29 mouse cellular contexts compared by ENCODE assay signal in genomic region chr2:42260677-42261076, GRCm38 (mm10).
DNase-seq lines count a peak whose midpoint lies in the region; ATAC-seq and TF ChIP-seq lines count a peak whose summit lies in the region.
"Had no signal": no experiment of that assay in that cellular context is flagged by ENCODE, and none has a peak within 500 bp of the region (broad histone marks: within the 10 kb centered on the region; RNA-seq: fewer than 3 reads in every experiment).

No protein-coding gene starts in this region.

- H3K4me2 ChIP-seq in heart, embryonic 11.5 days: no peak overlapping the region
- H3K4me2 ChIP-seq in midbrain, embryonic 14.5 days (ENCODE audit: low read length): no peak overlapping the region
- H3K4me2 ChIP-seq in midbrain, embryonic 15.5 days: no peak overlapping the region
- H3K4me2 ChIP-seq: embryonic facial prominence, embryonic 13.5 days; heart, embryonic 12.5 days; kidney, embryonic 15.5 days; neural tube, embryonic 13.5 days had no signal

- H3K9me3 ChIP-seq in heart, embryonic 11.5 days (replicated peaks; ENCODE audit: control insufficient read depth, low read length): no peaks in the 10 kb centered on the region
- H3K9me3 ChIP-seq in midbrain, embryonic 14.5 days (ENCODE audit: control insufficient read depth, low read length): no peaks in the 10 kb centered on the region
- H3K9me3 ChIP-seq in midbrain, embryonic 15.5 days: no peaks in the 10 kb centered on the region
- H3K9me3 ChIP-seq: embryonic facial prominence, embryonic 13.5 days; heart, embryonic 12.5 days; kidney, embryonic 15.5 days; megakaryocyte, embryonic 14.5 days; neural tube, embryonic 13.5 days had no signal

- TF ChIP-seq POLR2A in kidney, adult 2 months (IDR thresholded peaks at IDR 0.05; ENCODE audit: low read depth, low read length): no peak

- intact Hi-C loops in heart, postnatal 14 days (cut with DNase I): no loop called here

- no peak overlapping the region for H3K4me3 ChIP-seq in heart, embryonic 11.5 days (ENCODE audit: low read depth, low read length)
- no peak overlapping the region for H3K4me3 ChIP-seq in kidney, adult 2 months (ENCODE audit: insufficient read depth, low read depth, low read length)
- no peak overlapping the region for H3K4me3 ChIP-seq in midbrain, embryonic 14.5 days (replicated peaks; ENCODE audit: low read depth, low read length)
- H3K4me3 ChIP-seq in midbrain, embryonic 15.5 days: no peak overlapping the region
- H3K4me3 ChIP-seq: embryonic facial prominence, embryonic 13.5 days; erythroblast, embryonic 14.5 days; gastrocnemius, adult 2 months; heart, embryonic 12.5 days; kidney, embryonic 15.5 days; megakaryocyte, embryonic 14.5 days; neural tube, embryonic 13.5 days had no signal

- H3K4me1 ChIP-seq in heart, embryonic 11.5 days (ENCODE audit: control insufficient read depth, insufficient read depth, low read length): 0 out of 2 replicates have a peak, but pooled peaks cover 2% of the 10 kb centered on the region
- H3K4me1 ChIP-seq in kidney, adult 2 months (ENCODE audit: control insufficient read depth, insufficient read depth, low read length): no peaks in the 10 kb centered on the region
- no peaks in the 10 kb centered on the region for H3K4me1 ChIP-seq in midbrain, embryonic 14.5 days (ENCODE audit: control insufficient read depth, insufficient read depth, low read length)
- no peaks in the 10 kb centered on the region for H3K4me1 ChIP-seq in midbrain, embryonic 15.5 days
- H3K4me1 ChIP-seq: embryonic facial prominence, embryonic 13.5 days; kidney, embryonic 15.5 days; megakaryocyte, embryonic 14.5 days; neural tube, embryonic 13.5 days had no signal

- H3K9ac ChIP-seq in heart, embryonic 11.5 days (ENCODE audit: low read depth, low read length): no peak overlapping the region
- H3K9ac ChIP-seq in midbrain, embryonic 14.5 days (replicated peaks; ENCODE audit: low read length): no peak overlapping the region
- no peak overlapping the region for H3K9ac ChIP-seq in midbrain, embryonic 15.5 days
- H3K9ac ChIP-seq: embryonic facial prominence, embryonic 13.5 days; heart, embryonic 12.5 days; kidney, embryonic 15.5 days; liver, embryonic 14.5 days; neural tube, embryonic 13.5 days had no signal

- H3K27me3 ChIP-seq in heart, embryonic 11.5 days (ENCODE audit: control insufficient read depth, insufficient read depth, low read length): no peaks in the 10 kb centered on the region
- no peaks in the 10 kb centered on the region for H3K27me3 ChIP-seq in kidney, adult 2 months (replicated peaks; ENCODE audit: control insufficient read depth, insufficient read depth, low read length)
- H3K27me3 ChIP-seq in midbrain, embryonic 14.5 days (ENCODE audit: control insufficient read depth, insufficient read depth, low read length): no peaks in the 10 kb centered on the region
- H3K27me3 ChIP-seq in midbrain, embryonic 15.5 days (replicated peaks): no peaks in the 10 kb centered on the region
- H3K27me3 ChIP-seq: embryonic facial prominence, embryonic 13.5 days; heart, embryonic 12.5 days; kidney, embryonic 15.5 days; megakaryocyte, embryonic 14.5 days; neural tube, embryonic 13.5 days had no signal

- H3K36me3 ChIP-seq in heart, embryonic 11.5 days (ENCODE audit: control insufficient read depth, insufficient read depth, low read length): no peaks in the 10 kb centered on the region
- no peaks in the 10 kb centered on the region for H3K36me3 ChIP-seq in kidney, adult 2 months (ENCODE audit: control insufficient read depth, insufficient read depth, low read length)
- H3K36me3 ChIP-seq in midbrain, embryonic 14.5 days (ENCODE audit: control insufficient read depth, insufficient read depth, low read length): no peaks in the 10 kb centered on the region
- H3K36me3 ChIP-seq in midbrain, embryonic 15.5 days (replicated peaks): no peaks in the 10 kb centered on the region
- H3K36me3 ChIP-seq: embryonic facial prominence, embryonic 13.5 days; heart, embryonic 12.5 days; kidney, embryonic 15.5 days; neural tube, embryonic 13.5 days had no signal

- DNase-seq in heart, postnatal 14 days: no peak
- DNase-seq in kidney, postnatal 10 days: peak; percentile 4
- no peak for DNase-seq in kidney, adult 2 months
- peak; percentile 32 for DNase-seq in midbrain, embryonic 14.5 days
- DNase-seq in cerebellum, adult 18-20 months: no peak
- DNase-seq: cerebellum, adult 9-11 months; embryo, embryonic 11 days; gastrocnemius, adult 2 months; gastrocnemius, postnatal 36 days; heart, adult 18-20 months; kidney, adult 11 months; layer of hippocampus, postnatal 36 days; left cerebral cortex, postnatal 4 days; liver; lung, postnatal 4 days; right cerebral cortex, postnatal 4 days; thymus, adult 18-20 months; thymus, postnatal 25 days had no signal

- WGBS in heart, embryonic 11.5 days (ENCODE audit: insufficient replicate concordance): 38% methylated on average over 2 of the region's 2 CpGs
- WGBS in kidney, adult 2 months: 27% methylated on average over 2 of the region's 2 CpGs
- WGBS in midbrain, embryonic 14.5 days: 37% methylated on average over 2 of the region's 2 CpGs
- 42% methylated on average over 2 of the region's 2 CpGs for WGBS in midbrain, embryonic 15.5 days

- ATAC-seq in heart, embryonic 11.5 days (replicated peaks; ENCODE audit: insufficient number of reproducible peaks, low FRiP score, low TSS enrichment): peak; percentile 57; the same call in 1 of the 2 replicates
- ATAC-seq in midbrain, embryonic 14.5 days (ENCODE audit: low FRiP score, low TSS enrichment): no peak
- ATAC-seq in midbrain, embryonic 15.5 days (replicated peaks): no peak
- ATAC-seq: forebrain, embryonic 16.5 days had no signal

- TF ChIP-seq CTCF in kidney, adult 2 months (conservative IDR thresholded peaks at IDR 0.05; ENCODE audit: insufficient read depth, insufficient read length, low read depth, low read length): no peak

- H3K27ac ChIP-seq in heart, embryonic 11.5 days (ENCODE audit: low read depth, low read length): no peak overlapping the region
- H3K27ac ChIP-seq in kidney, adult 2 months (ENCODE audit: insufficient read depth, low read depth, low read length): no peak overlapping the region
- no peak overlapping the region for H3K27ac ChIP-seq in midbrain, embryonic 14.5 days (replicated peaks; ENCODE audit: low read depth, low read length)
- no peak overlapping the region for H3K27ac ChIP-seq in midbrain, embryonic 15.5 days
- H3K27ac ChIP-seq: embryonic facial prominence, embryonic 13.5 days; gastrocnemius, adult 2 months; kidney, embryonic 15.5 days; liver, embryonic 14.5 days; neural tube, embryonic 13.5 days; stomach, postnatal 0 days had no signal

Comparison
In these comparisons a context has a peak if more than half of its experiments do, and no peak if none do; other contexts are left out.
1. DNase-seq: peak in kidney, postnatal 10 days (single experiment) and midbrain, embryonic 14.5 days (single experiment); none in heart, postnatal 14 days (0 of 2), kidney, adult 2 months (single experiment) and cerebellum, adult 18-20 months (0 of 2).